Mouse (Mus musculus): ENCODE measurements around the gene Dnaaf5. TPM values are rescaled to one million over a fixed set of nuclear protein-coding genes. Genes with fewer than 3 reads are reported as not detected.
A peak's percentile ranks its signal among the peaks of the same experiment; 100 is the strongest.

Dnaaf5 gene
- total RNA-seq, 2 experiments from 2014 or later, result 7.9 to 8.2 TPM

GRCm38 (mm10) chr5:139138261-139138925, 11.6 kb upstream of the Dnaaf5 start:
- DNase-seq (ENCODE audit: low spot score in 2 of 2), result peak; percentile 77 to 95
- intact Hi-C loops (cut with DNase I), result loop anchor here (1.0 kb wide), 2 partner anchors 8 to 9 kb away; no protein-coding TSS in a partner anchor

- no peak for DNase-seq (ENCODE audit: low spot score in 2 of 2)
- intact Hi-C loops (cut with DNase I), result loop anchor here (1.0 kb wide), 2 partner anchors 8 to 9 kb away; no protein-coding TSS in a partner anchor
Observed at GRCm38 (mm10) chr5:139138926-139139472, 11.0 kb upstream of the Dnaaf5 start.

GRCm38 (mm10) chr5:139140589-139140988, 9.4 kb upstream of the Dnaaf5 start:
- intact Hi-C loops (cut with DNase I), result no loop called here
- peak in 1 of 2 experiments; percentile 54 for DNase-seq (ENCODE audit: low spot score in 2 of 2)

GRCm38 (mm10) chr5:139141326-139141725, 8.7 kb upstream of the Dnaaf5 start:
- intact Hi-C loops (cut with DNase I), result no loop called here
- peak in 1 of 2 experiments; percentile 71 for DNase-seq (ENCODE audit: low spot score in 2 of 2)

- intact Hi-C loops (cut with DNase I), result no loop called here
- DNase-seq (ENCODE audit: low spot score in 2 of 2), result no peak
Observed at GRCm38 (mm10) chr5:139143890-139144289, 6.1 kb upstream of the Dnaaf5 start.

GRCm38 (mm10) chr5:139145726-139146125, 4.3 kb upstream of the Dnaaf5 start:
- DNase-seq (ENCODE audit: low spot score in 2 of 2), result no peak
- intact Hi-C loops (cut with DNase I), result loop anchor here (5.0 kb wide), 1 partner anchor 57 kb away; the partner anchor contains the start of gene Sun1

- DNase-seq (ENCODE audit: low spot score in 2 of 2), result no peak
- intact Hi-C loops (cut with DNase I), result loop anchor here (1.0 to 5.0 kb wide), 2 partner anchors 8 to 56 kb away; partner anchors contain the start of gene Sun1
Observed at GRCm38 (mm10) chr5:139146476-139147075, 3.4 kb upstream of the Dnaaf5 start.

- intact Hi-C loops (cut with DNase I), result loop anchor here (1.0 to 5.0 kb wide), 2 partner anchors 9 to 55 kb away; partner anchors contain the start of gene Sun1
Observed at GRCm38 (mm10) chr5:139147178-139148078, 2.6 kb upstream of the Dnaaf5 start.

GRCm38 (mm10) chr5:139149006-139149672, 884 bp upstream of the Dnaaf5 start:
- intact Hi-C loops (cut with DNase I), result loop anchor here (5.0 kb wide), 1 partner anchor 53 kb away; the partner anchor contains the start of gene Sun1

More at GRCm38 (mm10) chr5:139147178-139148078, 2.6 kb upstream of the Dnaaf5 start:
- DNase-seq (ENCODE audit: low spot score in 2 of 2), result peak; percentile 45 to 84

GRCm38 (mm10) chr5:139150603-139151031, 594 bp downstream of the Dnaaf5 start:
- intact Hi-C loops (cut with DNase I), result loop anchor here (2.0 kb wide), 1 partner anchor 22 kb away; no protein-coding TSS in a partner anchor
- DNase-seq (ENCODE audit: low spot score in 2 of 2), result peak; percentile 31 to 52

More at GRCm38 (mm10) chr5:139149006-139149672, 884 bp upstream of the Dnaaf5 start:
- no peak for DNase-seq (ENCODE audit: low spot score in 2 of 2)

- no peak for DNase-seq (ENCODE audit: low spot score in 2 of 2)
- intact Hi-C loops (cut with DNase I), result no loop called here
Observed at GRCm38 (mm10) chr5:139160899-139161298, 10.9 kb downstream of the Dnaaf5 start.

- DNase-seq (ENCODE audit: low spot score in 2 of 2), result no peak
- intact Hi-C loops (cut with DNase I), result no loop called here
Observed at GRCm38 (mm10) chr5:139161632-139162031, 11.6 kb downstream of the Dnaaf5 start.

GRCm38 (mm10) chr5:139166781-139167361, 16.8 kb downstream of the Dnaaf5 start:
- DNase-seq (ENCODE audit: low spot score in 2 of 2), result no peak
- intact Hi-C loops (cut with DNase I), result no loop called here

GRCm38 (mm10) chr5:139167548-139167947, 17.5 kb downstream of the Dnaaf5 start:
- no peak for DNase-seq (ENCODE audit: low spot score in 2 of 2)
- intact Hi-C loops (cut with DNase I), result no loop called here

- intact Hi-C loops (cut with DNase I), result no loop called here
- DNase-seq (ENCODE audit: low spot score in 2 of 2), result no peak
Observed at GRCm38 (mm10) chr5:139171929-139172328, 21.9 kb downstream of the Dnaaf5 start.

GRCm38 (mm10) chr5:139174141-139174540, 24.1 kb downstream of the Dnaaf5 start:
- DNase-seq (ENCODE audit: low spot score in 2 of 2), result no peak
- intact Hi-C loops (cut with DNase I), result no loop called here

GRCm38 (mm10) chr5:139174556-139175547, 24.8 kb downstream of the Dnaaf5 start:
- intact Hi-C loops (cut with DNase I), result loop anchor here (5.0 kb wide), 2 partner anchors 98 to 178 kb away; partner anchors contain the start of gene Pdgfa
- no peak for DNase-seq (ENCODE audit: low spot score in 2 of 2)

All from left cerebral cortex, postnatal 25 days (tissue).